Mouse (Mus musculus) heart, embryonic 14.5 days (tissue): Measurements from ENCODE around the gene C130074G19Rik. TPM values are rescaled to one million over a fixed set of nuclear protein-coding genes. Genes with fewer than 3 reads are reported as not detected.

Experiments used
- ATAC-seq: fragments of 200-750 bp; cut with Nextera tagmentation; 2 replicates; pipeline ENCODE4 v1.8.0; 2017; ENCODE audit warnings: low read depth, moderate TSS enrichment; ENCODE audit not compliant: insufficient number of reproducible peaks, insufficient read depth, low FRiP score
- H3K27ac ChIP-seq, 2 experiments: fragments of 200-500 bp in 1 of 2; fragments of 300-500 bp in 1 of 2; sonication (generic) in 1 of 2; replicated peaks in 1 of 2; 2 replicates each; pipeline ENCODE4 v1.5.1; 2012 to 2014; ENCODE audit warnings: low read depth in 2 of 2, low read length in 2 of 2, control low read depth in 1 of 2, mild to moderate bottlenecking in 1 of 2, mixed read lengths in 1 of 2; ENCODE audit not compliant: control insufficient read depth in 1 of 2, insufficient read depth in 1 of 2
- H3K27me3 ChIP-seq: fragments of 300-500 bp; sonication (generic); 2 replicates; pipeline ENCODE4 v1.6.1; 2014; ENCODE audit warnings: mild to moderate bottlenecking, low read length, control low read depth; ENCODE audit not compliant: control insufficient read depth, insufficient read depth
- H3K36me3 ChIP-seq: fragments of 300-500 bp; sonication (generic); 2 replicates; pipeline ENCODE4 v1.6.1; 2014; ENCODE audit warnings: mild to moderate bottlenecking, control low read depth, low read length, mixed read lengths; ENCODE audit not compliant: control insufficient read depth, insufficient read depth
- H3K4me1 ChIP-seq, 2 experiments: fragments of 200-500 bp in 1 of 2; fragments of 300-500 bp in 1 of 2; sonication (generic) in 1 of 2; 2 replicates each; pipeline ENCODE4 v1.6.1; 2012 to 2014; ENCODE audit warnings: low read length in 2 of 2, control low read depth in 1 of 2, mixed read lengths in 1 of 2; ENCODE audit not compliant: control insufficient read depth in 2 of 2, insufficient read depth in 2 of 2
- H3K4me2 ChIP-seq: fragments of 300-500 bp; sonication (generic); 2 replicates; pipeline ENCODE4 v1.6.1; 2014; ENCODE audit warnings: mild to moderate bottlenecking, low read length
- H3K4me3 ChIP-seq, 2 experiments: fragments of 200-500 bp in 1 of 2; fragments of 300-500 bp in 1 of 2; sonication (generic) in 1 of 2; 2 replicates each; pipeline ENCODE4 v1.5.1; 2012 to 2014; ENCODE audit warnings: low read length in 2 of 2, mild to moderate bottlenecking in 2 of 2, control low read depth in 1 of 2, low read depth in 1 of 2, moderate library complexity in 1 of 2; ENCODE audit not compliant: control insufficient read depth in 1 of 2, insufficient read depth in 1 of 2
- H3K9ac ChIP-seq: fragments of 300-500 bp; sonication (generic); 2 replicates; pipeline ENCODE4 v1.6.1; 2014; ENCODE audit warnings: mild to moderate bottlenecking, low read length
- H3K9me3 ChIP-seq: fragments of 300-500 bp; sonication (generic); 2 replicates; pipeline ENCODE4 v1.6.1; 2016; ENCODE audit warnings: low read length, control low read depth; ENCODE audit not compliant: control insufficient read depth
- whole genome bisulfite sequencing: fragments of 180-500 bp; shearing (Covaris S2); extraction: QIAGEN DNeasy Blood & Tissue Kit; methylation state at CpG from one replicate; pipeline ENCODE4 v1.1.7; 2014; 5-methylcytosine and 5-hydroxymethylcytosine counted together
- polyA plus RNA-seq: library from polyadenylated mRNA; unstranded; fragments of >200 nt; fragmentation: Nextera tagmentation; extraction: Ambion mirVana; gene quantifications from 2 replicates; pipeline ENCODE4 v1.2.1, GENCODE M21; 2014

Gene C130074G19Rik
- polyA plus RNA-seq, 1 experiment from 2014 or later, result 1.3 TPM

GRCm38 (mm10) chr1:184872069-184872819 is 10.8 kb downstream of the C130074G19Rik start:
- no peak overlapping the region for H3K4me3 ChIP-seq
- H3K9ac ChIP-seq, result no peak overlapping the region
- H3K36me3 ChIP-seq, result no peaks in the 10 kb centered on the region
- H3K27ac ChIP-seq, result no peak overlapping the region
- no peaks in the 10 kb centered on the region for H3K27me3 ChIP-seq
- H3K4me2 ChIP-seq, result no peak overlapping the region
- peaks cover 0 to 2% of the 10 kb centered on the region in 2 experiments; a peak in 1 of 4 replicates for H3K4me1 ChIP-seq
- no peaks in the 10 kb centered on the region for H3K9me3 ChIP-seq
- ATAC-seq, result no peak
- WGBS, result 81% methylated on average over 7 of the region's 7 CpGs

DNA sequence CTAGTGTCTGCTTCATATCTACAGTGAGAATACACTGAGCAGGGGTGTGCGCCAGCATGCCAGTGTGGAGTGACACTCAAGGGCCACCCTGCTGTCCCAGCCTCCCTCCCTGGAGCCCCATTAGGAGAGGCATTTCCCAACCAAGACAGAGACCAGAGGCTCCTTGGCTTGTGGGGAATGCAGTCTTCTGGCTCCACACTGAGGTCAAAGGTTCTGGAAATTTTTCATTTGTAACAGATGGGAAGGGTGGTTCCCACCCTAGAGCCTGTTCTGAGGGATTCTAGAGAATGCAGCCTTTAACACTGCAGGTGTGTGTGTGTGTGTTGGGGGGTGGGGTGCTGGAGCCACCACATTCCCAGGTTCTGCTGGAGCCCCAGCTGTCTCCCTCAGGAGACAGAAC is 11.5 kb downstream of the C130074G19Rik start:
- no peak for ATAC-seq

DNA sequence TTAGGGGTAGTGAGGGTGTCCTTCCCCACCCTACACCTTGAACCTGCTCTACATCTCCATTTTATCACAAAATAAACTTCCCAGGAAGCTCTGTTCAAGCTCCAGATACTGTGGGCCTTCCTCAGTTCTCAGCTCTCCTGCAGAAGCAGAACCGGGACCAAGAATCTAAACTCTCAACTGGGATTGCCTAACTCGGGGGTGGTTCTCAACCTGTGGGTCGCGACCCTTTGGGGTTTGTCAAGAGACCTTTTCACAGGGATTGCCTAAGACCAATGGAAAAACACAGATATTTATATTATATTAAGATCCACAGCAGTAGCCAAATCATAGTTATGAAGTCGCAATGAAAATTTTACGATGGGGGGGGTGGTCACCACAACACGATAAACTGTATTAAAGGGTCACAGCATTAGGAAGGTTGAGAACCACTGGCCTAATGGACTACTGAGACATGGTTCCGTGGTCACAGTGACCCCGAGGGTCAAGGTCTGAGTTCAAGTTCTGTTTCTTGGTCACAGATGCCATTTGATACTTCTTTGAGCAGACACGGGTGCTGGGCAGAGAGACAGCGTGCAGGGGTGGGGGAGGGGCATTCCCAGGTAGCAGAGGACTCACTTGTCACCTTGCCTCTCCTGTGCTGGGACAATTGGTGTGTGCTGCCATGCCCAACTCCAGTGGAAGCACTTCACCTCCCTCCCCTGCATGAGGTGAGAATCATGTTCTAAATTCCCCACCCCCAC is 12.2 kb downstream of the C130074G19Rik start:
- no peak overlapping the region for H3K9ac ChIP-seq
- H3K4me2 ChIP-seq, result no peak overlapping the region
- no peaks in the 10 kb centered on the region for H3K9me3 ChIP-seq
- WGBS, result 75% methylated on average over 11 of the region's 11 CpGs
- peaks cover 0 to 2% of the 10 kb centered on the region in 2 experiments; a peak in 1 of 4 replicates for H3K4me1 ChIP-seq
- H3K36me3 ChIP-seq, result no peaks in the 10 kb centered on the region
- H3K27me3 ChIP-seq, result no peaks in the 10 kb centered on the region
- ATAC-seq, result no peak
- H3K27ac ChIP-seq, result 0 out of 4 replicates have a peak overlapping the region, but pooled peaks of 1 of the 2 experiments have one; percentile 14
- H3K4me3 ChIP-seq, result no peak overlapping the region

More for the DNA sequence above, 11.5 kb downstream of the C130074G19Rik start:
- no peak overlapping the region for H3K4me2 ChIP-seq
- H3K36me3 ChIP-seq, result no peaks in the 10 kb centered on the region
- no peak overlapping the region for H3K9ac ChIP-seq
- H3K4me1 ChIP-seq, result peaks cover 0 to 2% of the 10 kb centered on the region in 2 experiments; a peak in 1 of 4 replicates
- no peaks in the 10 kb centered on the region for H3K9me3 ChIP-seq
- no peaks in the 10 kb centered on the region for H3K27me3 ChIP-seq
- H3K4me3 ChIP-seq, result no peak overlapping the region
- no peak overlapping the region for H3K27ac ChIP-seq
- 82% methylated on average over 1 of the region's 1 CpGs for WGBS

- H3K9ac ChIP-seq, result no peak overlapping the region
- H3K36me3 ChIP-seq, result no peaks in the 10 kb centered on the region
- 0 out of 4 replicates have a peak overlapping the region, but pooled peaks of 1 of the 2 experiments have one; percentile 14 for H3K27ac ChIP-seq
- H3K4me3 ChIP-seq, result no peak overlapping the region
- no peak overlapping the region for H3K4me2 ChIP-seq
- WGBS, result 67% methylated on average over 4 of the region's 4 CpGs
- H3K9me3 ChIP-seq, result no peaks in the 10 kb centered on the region
- no peak for ATAC-seq
- no peaks in the 10 kb centered on the region for H3K27me3 ChIP-seq
- H3K4me1 ChIP-seq, result peaks cover 0 to 2% of the 10 kb centered on the region in 2 experiments; a peak in 1 of 4 replicates
These were observed 13.0 kb downstream of the C130074G19Rik start for GRCm38 (mm10) chr1:184869939-184870565.

- 81% methylated on average over 3 of the region's 3 CpGs for WGBS
- Histone ChIP-seq H3K4me3 (no peak overlapping the region), H3K4me1 (peaks cover 0 to 5% of the 10 kb centered on the region in 2 experiments; a peak in 2 of 4 replicates), H3K9me3 (no peaks in the 10 kb centered on the region), H3K27ac (no peak overlapping the region), H3K9ac (no peak overlapping the region), H3K4me2 (no peak overlapping the region), H3K36me3 (no peaks in the 10 kb centered on the region), H3K27me3 (no peaks in the 10 kb centered on the region)
- no peak for ATAC-seq
These were observed 15.3 kb downstream of the C130074G19Rik start for GRCm38 (mm10) chr1:184867640-184868120.

DNA sequence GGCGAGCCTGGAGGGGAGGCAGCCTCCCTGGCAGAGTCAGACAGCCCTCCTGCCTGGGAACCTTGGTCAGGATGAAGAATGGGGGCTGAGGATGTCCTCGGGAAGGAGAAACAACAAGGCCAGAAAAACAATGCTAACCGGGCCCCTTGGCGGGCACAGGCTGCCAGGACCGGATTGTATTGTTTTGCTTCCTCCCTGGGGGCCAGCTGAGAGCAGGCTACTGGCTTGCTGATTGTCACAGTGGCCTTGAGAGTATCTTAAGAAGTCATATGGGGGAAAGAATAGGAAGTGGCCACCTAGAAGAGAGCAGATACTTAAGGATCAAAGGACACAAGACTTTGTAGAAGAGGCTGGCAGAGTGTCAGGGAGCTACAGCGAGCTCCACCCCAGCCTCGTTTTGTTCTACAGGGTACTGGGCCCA is 18.6 kb downstream of the C130074G19Rik start:
- Histone ChIP-seq H3K36me3 (no peaks in the 10 kb centered on the region), H3K9ac (no peak overlapping the region), H3K27me3 (no peaks in the 10 kb centered on the region), H3K27ac (peak overlapping the region in 1 of 2 experiments; percentile 66), H3K4me1 (peaks cover 0 to 2% of the 10 kb centered on the region in 2 experiments; a peak in 2 of 4 replicates), H3K4me2 (no peak overlapping the region), H3K9me3 (no peaks in the 10 kb centered on the region), H3K4me3 (no peak overlapping the region)
- 33% methylated on average over 7 of the region's 7 CpGs for WGBS
- peak; percentile 11; the same call in 1 of the 2 replicates for ATAC-seq

GRCm38 (mm10) chr1:184862636-184863035 is 20.4 kb downstream of the C130074G19Rik start:
- ATAC-seq, result no peak
- no peaks in the 10 kb centered on the region for H3K9me3 ChIP-seq
- peaks cover 0 to 2% of the 10 kb centered on the region in 2 experiments; a peak in 2 of 4 replicates for H3K4me1 ChIP-seq
- 81% methylated on average over 6 of the region's 6 CpGs for WGBS
- no peak overlapping the region for H3K4me2 ChIP-seq
- no peaks in the 10 kb centered on the region for H3K27me3 ChIP-seq
- H3K9ac ChIP-seq, result no peak overlapping the region
- no peak overlapping the region for H3K4me3 ChIP-seq
- H3K27ac ChIP-seq, result no peak overlapping the region
- no peaks in the 10 kb centered on the region for H3K36me3 ChIP-seq
